Mouse (Mus musculus) ES-Bruce4 (cell line): Measurements from ENCODE around the gene Hephl1.

Experiments used
- CTCF ChIP-seq: IDR thresholded peaks from one replicate; pipeline ENCODE4 v1.8.1; 2011; ENCODE audit warnings: low read depth, low read length
- EP300 ChIP-seq: IDR thresholded peaks from 2 replicates; pipeline ENCODE4 v1.6.1; 2011; ENCODE audit warnings: low read depth, low read length; ENCODE audit not compliant: insufficient read depth
- POLR2A ChIP-seq: IDR thresholded peaks from one replicate; pipeline ENCODE4 v1.8.1; 2011; ENCODE audit warnings: low read length; ENCODE audit not compliant: insufficient read depth

GRCm38 (mm10) chr9:15116165-15116564 is 4.3 kb upstream of the Hephl1 start:
- no peak for TF ChIP-seq CTCF
- TF ChIP-seq EP300 = no peak
- no peak for TF ChIP-seq POLR2A
